Mouse (Mus musculus) C2C12 (cell line): ENCODE measurements around the gene Mrpl4. TPM values are rescaled to one million over a fixed set of nuclear protein-coding genes. Genes with fewer than 3 reads are reported as not detected.
A peak's percentile ranks its signal among the peaks of the same experiment; 100 is the strongest.
"Not testable (repeated sequence)": the region's sequence is repeated elsewhere in the genome, so short reads cannot be mapped to it uniquely, and the experiment has no call there.

Experiments used
- H3K27me3 ChIP-seq: one replicate; pipeline ENCODE4 v1.6.1; 2011; ENCODE audit not compliant: control insufficient read depth, insufficient read depth, insufficient read length
- H3K36me3 ChIP-seq: one replicate; pipeline ENCODE4 v1.6.1; 2011; ENCODE audit not compliant: control insufficient read depth, insufficient read depth
- H3K4me3 ChIP-seq: one replicate; pipeline ENCODE4 v1.5.1; 2011; ENCODE audit warnings: mild to moderate bottlenecking, control low read depth; ENCODE audit not compliant: poor library complexity, insufficient read depth, severe bottlenecking
- H3K79me2 ChIP-seq: one replicate; pipeline ENCODE4 v1.6.1; 2011; ENCODE audit not compliant: control insufficient read depth, insufficient read depth
- H3K79me3 ChIP-seq: one replicate; pipeline ENCODE4 v1.6.1; 2011; ENCODE audit warnings: low read depth, control low read depth
- H3ac ChIP-seq: one replicate; pipeline ENCODE3; 2011; ENCODE audit warnings: low read depth; ENCODE audit not compliant: control insufficient read depth, insufficient read length
- CEBPB ChIP-seq: IDR thresholded peaks from one replicate; pipeline ENCODE4 v1.6.1; 2011; ENCODE audit warnings: low read depth, mild to moderate bottlenecking, control low read depth, moderate library complexity
- CTCF ChIP-seq: IDR thresholded peaks from one replicate; pipeline ENCODE4 v1.5.1; 2011; ENCODE audit not compliant: control insufficient read depth, insufficient read depth, insufficient read length
- FOSL1 ChIP-seq: IDR thresholded peaks from one replicate; pipeline ENCODE4 v1.8.0; 2011; ENCODE audit warnings: mild to moderate bottlenecking, low read length; ENCODE audit not compliant: poor library complexity, insufficient read depth, severe bottlenecking
- MAX ChIP-seq: IDR thresholded peaks from one replicate; pipeline ENCODE4 v1.6.1; 2011; ENCODE audit warnings: mild to moderate bottlenecking, control low read depth
- MYOD1 ChIP-seq: IDR thresholded peaks from one replicate; pipeline ENCODE4 v1.6.1; 2011; ENCODE audit warnings: low read depth; ENCODE audit not compliant: control insufficient read depth, insufficient read length
- MYOG ChIP-seq: IDR thresholded peaks from one replicate; pipeline ENCODE4 v1.6.1; 2011; ENCODE audit not compliant: control insufficient read depth, insufficient read length; ENCODE audit errors: extremely low read depth
- USF1 ChIP-seq: IDR thresholded peaks from one replicate; pipeline ENCODE4 v1.6.1; 2011; ENCODE audit warnings: low read depth, mild to moderate bottlenecking, control low read depth, moderate library complexity
- polyA plus RNA-seq: library from polyadenylated mRNA; unstranded; fragments of >200 nt; fragmentation: generic; extraction: Trizol; gene quantifications from one replicate; pipeline ENCODE4 v1.2.1, GENCODE M21; 2012; ENCODE audit warnings: missing spikeins

Mrpl4 gene
- polyA plus RNA-seq, 1 experiment: 107 TPM

GRCm38 (mm10) chr9:21000811-21001210, 1.7 kb upstream of the Mrpl4 start:
- Histone ChIP-seq H3K79me3 (no peaks in the 10 kb centered on the region), H3K36me3 (peaks cover 14% of the 10 kb centered on the region), H3K79me2 (no peaks in the 10 kb centered on the region), H3K27me3 (no peaks in the 10 kb centered on the region), H3K4me3 (no peak overlapping the region), H3ac (no peak overlapping the region)
- no peak for TF ChIP-seq CEBPB
- no peak for TF ChIP-seq USF1
- no peak for TF ChIP-seq CTCF
- no peak for TF ChIP-seq MAX
- no peak for TF ChIP-seq MYOD1
- TF ChIP-seq MYOG: no peak
- no peak for TF ChIP-seq FOSL1

GRCm38 (mm10) chr9:21001651-21002200, 812 bp upstream of the Mrpl4 start:
- no peaks in the 10 kb centered on the region for H3K27me3 ChIP-seq
- no peaks in the 10 kb centered on the region for H3K79me2 ChIP-seq
- H3K36me3 ChIP-seq: peaks cover 16% of the 10 kb centered on the region
- TF ChIP-seq CEBPB (no peak), MAX (no peak), MYOD1 (no peak), MYOG (no peak), CTCF (no peak), USF1 (no peak), FOSL1 (no peak)
- H3ac ChIP-seq: no peak overlapping the region
- no peak overlapping the region for H3K4me3 ChIP-seq
- no peaks in the 10 kb centered on the region for H3K79me3 ChIP-seq

GRCm38 (mm10) chr9:21002270-21002626, 290 bp upstream of the Mrpl4 start:
- TF ChIP-seq FOSL1 (no peak), MAX (no peak), MYOD1 (no peak), USF1 (no peak), CTCF (no peak), MYOG (no peak), CEBPB (no peak)
- H3K79me2 ChIP-seq: no peaks in the 10 kb centered on the region
- H3K4me3 ChIP-seq: peak overlapping the region; percentile 85
- H3K27me3 ChIP-seq: no peaks in the 10 kb centered on the region
- peak overlapping the region; percentile 28 for H3ac ChIP-seq
- H3K36me3 ChIP-seq: peaks cover 18% of the 10 kb centered on the region
- H3K79me3 ChIP-seq: no peaks in the 10 kb centered on the region

- Histone ChIP-seq H3K36me3 (peaks cover 22% of the 10 kb centered on the region), H3K79me2 (no peaks in the 10 kb centered on the region), H3K79me3 (no peaks in the 10 kb centered on the region), H3ac (no peak overlapping the region), H3K4me3 (no peak overlapping the region), H3K27me3 (no peaks in the 10 kb centered on the region)
- no peak for TF ChIP-seq MAX
- no peak for TF ChIP-seq USF1
- TF ChIP-seq MYOG: no peak
- TF ChIP-seq CTCF: no peak
- TF ChIP-seq MYOD1: no peak
- TF ChIP-seq FOSL1: no peak
- no peak for TF ChIP-seq CEBPB
Observed at GRCm38 (mm10) chr9:21007313-21007952, 4.9 kb downstream of the Mrpl4 start.

- H3K27me3 ChIP-seq: no peaks in the 10 kb centered on the region
- peaks cover 22% of the 10 kb centered on the region for H3K36me3 ChIP-seq
- H3K79me3 ChIP-seq: no peaks in the 10 kb centered on the region
- H3ac ChIP-seq: no peak overlapping the region
- H3K4me3 ChIP-seq: no peak overlapping the region
- TF ChIP-seq CTCF (no peak), MAX (no peak), USF1 (no peak), MYOD1 (no peak), FOSL1 (no peak), CEBPB (no peak), MYOG (no peak)
- no peaks in the 10 kb centered on the region for H3K79me2 ChIP-seq
Observed at GRCm38 (mm10) chr9:21008007-21008406, 5.5 kb downstream of the Mrpl4 start.

- TF ChIP-seq MYOD1 (no peak), CEBPB (no peak), USF1 (no peak), MYOG (no peak), CTCF (no peak), FOSL1 (no peak), MAX (no peak)
- Histone ChIP-seq H3K36me3 (peaks cover 11% of the 10 kb centered on the region), H3K79me2 (no peaks in the 10 kb centered on the region), H3K4me3 (no peak overlapping the region), H3K79me3 (no peaks in the 10 kb centered on the region), H3ac (no peak overlapping the region), H3K27me3 (peaks cover 6% of the 10 kb centered on the region)
Observed at GRCm38 (mm10) chr9:21010362-21010761, 7.8 kb downstream of the Mrpl4 start.

GRCm38 (mm10) chr9:21010939-21011541, 8.5 kb downstream of the Mrpl4 start:
- H3K4me3 ChIP-seq, H3K36me3 ChIP-seq, H3K79me3 ChIP-seq, H3ac ChIP-seq, H3K79me2 ChIP-seq: not testable (repeated sequence)
- peaks cover 13% of the 10 kb centered on the region for H3K27me3 ChIP-seq
